Mouse (Mus musculus) embryonic facial prominence, embryonic 10.5 days (tissue): ENCODE measurements around the gene Kcnj9. TPM values are rescaled to one million over a fixed set of nuclear protein-coding genes. Genes with fewer than 3 reads are reported as not detected.

Experiments
- DNase-seq: peaks from one replicate; pipeline ENCODE4 v3.0.0-alpha.2; 2017; ENCODE audit warnings: low spot score
- H3K27ac ChIP-seq: fragments of 300-500 bp; sonication (generic); replicated peaks from 2 replicates; pipeline ENCODE4 v1.5.1; 2016; ENCODE audit warnings: mild to moderate bottlenecking
- H3K27me3 ChIP-seq: fragments of 300-500 bp; sonication (generic); replicated peaks from 2 replicates; pipeline ENCODE4 v1.6.1; 2016; ENCODE audit warnings: low read depth, mild to moderate bottlenecking; ENCODE audit not compliant: poor library complexity, severe bottlenecking
- H3K36me3 ChIP-seq: fragments of 300-500 bp; sonication (generic); replicated peaks from 2 replicates; pipeline ENCODE4 v1.6.1; 2016; ENCODE audit warnings: mild to moderate bottlenecking, moderate library complexity
- H3K4me1 ChIP-seq: fragments of 300-500 bp; sonication (generic); 2 replicates; pipeline ENCODE4 v1.6.1; 2016
- H3K4me3 ChIP-seq: fragments of 300-500 bp; sonication (generic); 2 replicates; pipeline ENCODE4 v1.5.1; 2016; ENCODE audit warnings: mild to moderate bottlenecking, moderate library complexity
- H3K9me3 ChIP-seq: fragments of 300-500 bp; sonication (generic); 2 replicates; pipeline ENCODE4 v1.6.1; 2016; ENCODE audit warnings: mild to moderate bottlenecking
- WGBS: fragments of 180-500 bp; shearing (Covaris S2); methylation state at CpG from one replicate; pipeline ENCODE4 v1.1.7; 2016; 5-methylcytosine and 5-hydroxymethylcytosine counted together
- polyA plus RNA-seq: library from polyadenylated mRNA; unstranded; fragments of >200 nt; fragmentation: Nextera tagmentation; extraction: Ambion mirVana; gene quantifications from 2 replicates; pipeline ENCODE4 v1.2.1, GENCODE M21; 2016

Gene Kcnj9
- polyA plus RNA-seq, 1 experiment from 2014 or later, result 0.10 TPM

GRCm38 (mm10) chr1:172328461-172328860, 657 bp downstream of the Kcnj9 start:
- no peaks in the 10 kb centered on the region for H3K9me3 ChIP-seq
- 79% methylated on average over 7 of the region's 7 CpGs for WGBS
- no peak overlapping the region for H3K4me3 ChIP-seq
- DNase-seq, result no peak
- H3K36me3 ChIP-seq, result no peaks in the 10 kb centered on the region
- H3K27ac ChIP-seq, result no peak overlapping the region
- H3K4me1 ChIP-seq, result peaks cover 19% of the 10 kb centered on the region
- peaks cover 88% of the 10 kb centered on the region for H3K27me3 ChIP-seq

GRCm38 (mm10) chr1:172328041-172328440, 1.1 kb downstream of the Kcnj9 start:
- Histone ChIP-seq H3K4me1 (peaks cover 22% of the 10 kb centered on the region), H3K9me3 (no peaks in the 10 kb centered on the region), H3K36me3 (no peaks in the 10 kb centered on the region), H3K27me3 (peaks cover 88% of the 10 kb centered on the region), H3K27ac (no peak overlapping the region), H3K4me3 (no peak overlapping the region)
- WGBS, result 86% methylated on average over 3 of the region's 3 CpGs
- no peak for DNase-seq

- peaks cover 95% of the 10 kb centered on the region for H3K27me3 ChIP-seq
- no peak for DNase-seq
- H3K4me3 ChIP-seq, result no peak overlapping the region
- no peaks in the 10 kb centered on the region for H3K36me3 ChIP-seq
- no peaks in the 10 kb centered on the region for H3K9me3 ChIP-seq
- 85% methylated on average over 16 of the region's 16 CpGs for whole genome bisulfite sequencing
- H3K4me1 ChIP-seq, result peaks cover 26% of the 10 kb centered on the region
- no peak overlapping the region for H3K27ac ChIP-seq
Observed at GRCm38 (mm10) chr1:172327206-172328001, 1.7 kb downstream of the Kcnj9 start.

GRCm38 (mm10) chr1:172326684-172327083, 2.4 kb downstream of the Kcnj9 start:
- 60% methylated on average over 11 of the region's 11 CpGs for WGBS
- Histone ChIP-seq H3K4me3 (peak overlapping the region; percentile 60), H3K36me3 (no peaks in the 10 kb centered on the region), H3K27me3 (peaks cover 99% of the 10 kb centered on the region), H3K4me1 (peaks cover 26% of the 10 kb centered on the region), H3K27ac (no peak overlapping the region; the same call in 1 of the 2 replicates), H3K9me3 (no peaks in the 10 kb centered on the region)
- no peak for DNase-seq

- peaks cover 27% of the 10 kb centered on the region for H3K4me1 ChIP-seq
- no peaks in the 10 kb centered on the region for H3K9me3 ChIP-seq
- peaks cover 98% of the 10 kb centered on the region for H3K27me3 ChIP-seq
- WGBS, result 22% methylated on average over 94 of the region's 94 CpGs
- H3K36me3 ChIP-seq, result no peaks in the 10 kb centered on the region
- peak overlapping the region; percentile 60 for H3K4me3 ChIP-seq
- H3K27ac ChIP-seq, result peak overlapping the region; percentile 27; the same call in 1 of the 2 replicates
- peak; percentile 80 for DNase-seq
Observed at GRCm38 (mm10) chr1:172325680-172326535, 3.2 kb downstream of the Kcnj9 start.

- peak overlapping the region; percentile 19; the same call in 1 of the 2 replicates for H3K27ac ChIP-seq
Observed at GRCm38 (mm10) chr1:172324725-172325124, 4.4 kb downstream of the Kcnj9 start.

GRCm38 (mm10) chr1:172323801-172324359, 5.2 kb downstream of the Kcnj9 start:
- Histone ChIP-seq H3K4me1 (peaks cover 38% of the 10 kb centered on the region), H3K4me3 (no peak overlapping the region), H3K9me3 (no peaks in the 10 kb centered on the region), H3K27ac (no peak overlapping the region), H3K27me3 (peaks cover 78% of the 10 kb centered on the region), H3K36me3 (peaks cover 7% of the 10 kb centered on the region; the same call in 1 of the 2 replicates)
- no peak for DNase-seq
- 57% methylated on average over 6 of the region's 6 CpGs for WGBS

More at GRCm38 (mm10) chr1:172324725-172325124, 4.4 kb downstream of the Kcnj9 start:
- peak; percentile 82 for DNase-seq
- Histone ChIP-seq H3K9me3 (no peaks in the 10 kb centered on the region), H3K4me1 (peaks cover 38% of the 10 kb centered on the region), H3K36me3 (no peaks in the 10 kb centered on the region), H3K4me3 (no peak overlapping the region), H3K27me3 (peaks cover 86% of the 10 kb centered on the region)
- 9% methylated on average over 7 of the region's 7 CpGs for WGBS

GRCm38 (mm10) chr1:172323298-172323697, 5.8 kb downstream of the Kcnj9 start:
- WGBS, result 20% methylated on average over 5 of the region's 5 CpGs
- Histone ChIP-seq H3K36me3 (peaks cover 13% of the 10 kb centered on the region), H3K9me3 (no peaks in the 10 kb centered on the region), H3K27me3 (peaks cover 72% of the 10 kb centered on the region), H3K4me1 (peaks cover 40% of the 10 kb centered on the region), H3K27ac (no peak overlapping the region), H3K4me3 (no peak overlapping the region)
- no peak for DNase-seq

GRCm38 (mm10) chr1:172322725-172323124, 6.4 kb downstream of the Kcnj9 start:
- Histone ChIP-seq H3K9me3 (no peaks in the 10 kb centered on the region), H3K4me3 (no peak overlapping the region), H3K27me3 (peaks cover 71% of the 10 kb centered on the region), H3K36me3 (peaks cover 18% of the 10 kb centered on the region), H3K27ac (peak overlapping the region; percentile 31; the same call in 1 of the 2 replicates), H3K4me1 (peaks cover 45% of the 10 kb centered on the region)
- DNase-seq, result no peak
- 56% methylated on average over 13 of the region's 13 CpGs for WGBS

GRCm38 (mm10) chr1:172319921-172320411, 9.2 kb downstream of the Kcnj9 start:
- WGBS, result 31% methylated on average over 5 of the region's 5 CpGs
- H3K4me1 ChIP-seq, result peaks cover 47% of the 10 kb centered on the region
- peaks cover 29% of the 10 kb centered on the region for H3K36me3 ChIP-seq
- H3K4me3 ChIP-seq, result no peak overlapping the region
- H3K27me3 ChIP-seq, result peaks cover 54% of the 10 kb centered on the region
- H3K9me3 ChIP-seq, result no peaks in the 10 kb centered on the region
- no peak overlapping the region for H3K27ac ChIP-seq
- no peak for DNase-seq

GRCm38 (mm10) chr1:172319346-172319745, 9.8 kb downstream of the Kcnj9 start:
- peaks cover 53% of the 10 kb centered on the region for H3K4me1 ChIP-seq
- 84% methylated on average over 7 of the region's 7 CpGs for WGBS
- H3K9me3 ChIP-seq, result no peaks in the 10 kb centered on the region
- peaks cover 53% of the 10 kb centered on the region for H3K27me3 ChIP-seq
- H3K4me3 ChIP-seq, result no peak overlapping the region
- H3K27ac ChIP-seq, result 0 out of 2 replicates have a peak overlapping the region, but pooled peaks have one; percentile 8
- peaks cover 29% of the 10 kb centered on the region for H3K36me3 ChIP-seq
- no peak for DNase-seq

GRCm38 (mm10) chr1:172318424-172319035, 10.6 kb downstream of the Kcnj9 start:
- H3K27ac ChIP-seq, result no peak overlapping the region; the same call in 1 of the 2 replicates
- DNase-seq, result no peak
- H3K4me1 ChIP-seq, result peaks cover 62% of the 10 kb centered on the region
- H3K27me3 ChIP-seq, result peaks cover 53% of the 10 kb centered on the region
- no peak overlapping the region for H3K4me3 ChIP-seq
- 87% methylated on average over 19 of the region's 19 CpGs for WGBS
- peaks cover 29% of the 10 kb centered on the region for H3K36me3 ChIP-seq
- no peaks in the 10 kb centered on the region for H3K9me3 ChIP-seq
